Mouse (Mus musculus) G1E (cell line): ENCODE measurements around the gene Sugct.

Experiments
- CTCF ChIP-seq: IDR thresholded peaks from 2 replicates; pipeline ENCODE4 v1.5.1; 2012; ENCODE audit warnings: low read depth, low read length, inconsistent platforms, mixed read lengths
- POLR2AphosphoS5 ChIP-seq: IDR thresholded peaks from 2 replicates; pipeline ENCODE4 v1.6.1; 2012; ENCODE audit warnings: low read depth, low read length, inconsistent platforms; ENCODE audit not compliant: insufficient replicate concordance
- TAL1 ChIP-seq: conservative IDR thresholded peaks from 2 replicates; pipeline ENCODE4 v1.6.1; 2012; ENCODE audit warnings: low read depth, low read length, inconsistent platforms, mixed read lengths

- TF ChIP-seq CTCF (no peak), POLR2AphosphoS5 (no peak), TAL1 (no peak)
Observed at GRCm38 (mm10) chr13:16847236-16847635, 848.1 kb downstream of the Sugct start.
